Comparison of ENCODE assay signal across 8 mouse cellular contexts in genomic region chr6:39899231-39899630, GRCm38 (mm10). TPM values are rescaled to one million over a fixed set of nuclear protein-coding genes. Genes with fewer than 3 reads are reported as not detected.
DNase-seq lines count a peak whose midpoint lies in the region; ATAC-seq and TF ChIP-seq lines count a peak whose summit lies in the region.
"Had no signal": no experiment of that assay in that cellular context is flagged by ENCODE, and none has a peak within 500 bp of the region (broad histone marks: within the 10 kb centered on the region; RNA-seq: fewer than 3 reads in every experiment).

No protein-coding gene starts in this region.

- no peak overlapping the region for H3K4me3 ChIP-seq in lung, postnatal 0 days (ENCODE audit: low read depth, low read length)
- H3K4me3 ChIP-seq in lung, adult 2 months (replicated peaks; ENCODE audit: extremely low read depth, low read depth, low read length), result no peak overlapping the region
- no peak overlapping the region for H3K4me3 ChIP-seq in myocyte
- H3K4me3 ChIP-seq in thymus, adult 2 months (ENCODE audit: control insufficient read depth, insufficient read depth, low read length), result no peak overlapping the region
- H3K4me3 ChIP-seq: embryonic facial prominence, embryonic 13.5 days had no signal

- 38% methylated on average over 4 of the region's 4 CpGs for whole genome bisulfite sequencing in lung, postnatal 0 days
- WGBS in lung, adult 2 months, result 37% methylated on average over 4 of the region's 4 CpGs
- 43% methylated on average over 4 of the region's 4 CpGs for WGBS in thymus, adult 2 months

- no peaks in the 10 kb centered on the region for H3K27me3 ChIP-seq in lung, postnatal 0 days (replicated peaks; ENCODE audit: insufficient read depth, low read length)
- no peaks in the 10 kb centered on the region for H3K27me3 ChIP-seq in myocyte (ENCODE audit: control insufficient read depth, insufficient read depth, insufficient read length)
- no peaks in the 10 kb centered on the region for H3K27me3 ChIP-seq in thymus, adult 2 months (ENCODE audit: control insufficient read depth, insufficient read depth, low read length)
- H3K27me3 ChIP-seq: embryonic facial prominence, embryonic 13.5 days had no signal

- no peak overlapping the region for H3K27ac ChIP-seq in lung, postnatal 0 days (ENCODE audit: low read length)
- no peak overlapping the region for H3K27ac ChIP-seq in thymus, adult 2 months (ENCODE audit: control insufficient read depth, insufficient read depth, low read length)
- H3K27ac ChIP-seq: embryonic facial prominence, embryonic 13.5 days had no signal

- H3K79me2 ChIP-seq in myocyte (ENCODE audit: control insufficient read depth, insufficient read depth), result no peaks in the 10 kb centered on the region

- no peak for TF ChIP-seq EP300 in lung, postnatal 0 days (IDR thresholded peaks at IDR 0.05)

- H3K9ac ChIP-seq in lung, postnatal 0 days (replicated peaks; ENCODE audit: low read depth), result no peak overlapping the region
- H3K9ac ChIP-seq: embryonic facial prominence, embryonic 13.5 days had no signal

- H3K9me3 ChIP-seq in lung, postnatal 0 days (ENCODE audit: low read length), result no peaks in the 10 kb centered on the region
- H3K9me3 ChIP-seq: embryonic facial prominence, embryonic 13.5 days had no signal

- no peaks in the 10 kb centered on the region for H3K4me1 ChIP-seq in lung, postnatal 0 days (ENCODE audit: insufficient read depth, low read depth, low read length)
- H3K4me1 ChIP-seq in lung, adult 2 months (ENCODE audit: control insufficient read depth, insufficient read depth, low read length), result no peaks in the 10 kb centered on the region
- no peaks in the 10 kb centered on the region for H3K4me1 ChIP-seq in thymus, adult 2 months (replicated peaks; ENCODE audit: control insufficient read depth, insufficient read depth, low read length)
- H3K4me1 ChIP-seq: embryonic facial prominence, embryonic 13.5 days had no signal

- no peak overlapping the region for H3K4me2 ChIP-seq in lung, postnatal 0 days (replicated peaks; ENCODE audit: low read depth, low read length)
- H3K4me2 ChIP-seq in myocyte (ENCODE audit: low read depth), result no peak overlapping the region
- H3K4me2 ChIP-seq: embryonic facial prominence, embryonic 13.5 days had no signal

- TF ChIP-seq CTCF in lung, postnatal 0 days (IDR thresholded peaks at IDR 0.05), result no peak
- no peak for TF ChIP-seq CTCF in lung, adult 2 months (IDR thresholded peaks at IDR 0.05; ENCODE audit: insufficient read depth, low read length)
- no peak for TF ChIP-seq CTCF in thymus, adult 2 months (IDR thresholded peaks at IDR 0.05; ENCODE audit: borderline replicate concordance, control insufficient read depth, extremely low read depth, insufficient read depth, low read length, poor library complexity)

- ATAC-seq in lung, postnatal 0 days, result no peak

- no peak overlapping the region for H3ac ChIP-seq in myocyte (ENCODE audit: control insufficient read depth, insufficient read length)

- no peak for TF ChIP-seq POLR2A in lung, adult 2 months (IDR thresholded peaks at IDR 0.05; ENCODE audit: borderline replicate concordance, extremely low read depth, low read depth, low read length)
- TF ChIP-seq POLR2A in myocyte (IDR thresholded peaks at IDR 0.05; ENCODE audit: insufficient read length, low read depth), result no peak
- no peak for TF ChIP-seq POLR2A in thymus, adult 2 months (IDR thresholded peaks at IDR 0.05; ENCODE audit: control insufficient read depth, extremely low read depth, insufficient read depth, low read length, poor library complexity)

- no peaks in the 10 kb centered on the region for H3K36me3 ChIP-seq in lung, postnatal 0 days (ENCODE audit: insufficient read depth, low read length)
- no peaks in the 10 kb centered on the region for H3K36me3 ChIP-seq in myocyte (ENCODE audit: control insufficient read depth, insufficient read depth)
- no peaks in the 10 kb centered on the region for H3K36me3 ChIP-seq in thymus, adult 2 months (ENCODE audit: control insufficient read depth, insufficient read depth, low read length)
- H3K36me3 ChIP-seq: embryonic facial prominence, embryonic 13.5 days had no signal

- DNase-seq in lung, postnatal 0 days (ENCODE audit: low spot score), result peak; percentile 28
- no peak for DNase-seq in lung, adult 2 months
- DNase-seq in ZHBTc4 (ENCODE audit: low read depth, low spot score), result peak; percentile 39
- DNase-seq in embryo, embryonic 9.5 days (ENCODE audit: extremely low spot score), result peak; percentile 10
- DNase-seq in thymus, adult 2 months, result no peak
- no peak for DNase-seq in cerebellum, adult 8-10 months

TF ChIP-seq in myocyte, 11 proteins besides CTCF, POLR2A, EP300 and RAD21:
- no peak for TF ChIP-seq MYOD1 (IDR thresholded peaks at IDR 0.05; ENCODE audit: control insufficient read depth in 1 of 3, insufficient read length in 2 of 3, low read depth in 2 of 3)
- TF ChIP-seq REST (IDR thresholded peaks at IDR 0.05; ENCODE audit: insufficient read depth, insufficient read length), result peak; percentile 68
- no peak for TF ChIP-seq TCF3 (IDR thresholded peaks at IDR 0.05; ENCODE audit: insufficient read length, low read depth)

RNA-seq across cellular contexts. Expression of gene Tmem178b, which starts 26.2 kb away (rescaled TPM):
- polyA plus RNA-seq in lung, postnatal 0 days (2015; fragmentation: Nextera tagmentation; extraction: Ambion mirVana), result 0.10 and 0.24 TPM in 2 replicates
- 0.34 and 0.37 TPM in 2 replicates for polyA plus RNA-seq in lung, adult 2 months (2012; rRNA removed)
- polyA plus RNA-seq in myocyte (2012; fragmentation: generic; extraction: Trizol), result 0.02 TPM
- 0.11 and 0.13 TPM in 2 replicates for polyA plus RNA-seq in thymus, adult 2 months (2012; rRNA removed)

Comparison
In these comparisons a context has a peak if more than half of its experiments do, and no peak if none do; other contexts are left out.
1. DNase-seq: peak in lung, postnatal 0 days (single experiment), ZHBTc4 (single experiment) and embryo, embryonic 9.5 days (single experiment); none in lung, adult 2 months (single experiment), thymus, adult 2 months (single experiment) and cerebellum, adult 8-10 months (single experiment).